Mouse (Mus musculus): ENCODE data around the gene Cnnm4.

DNA sequence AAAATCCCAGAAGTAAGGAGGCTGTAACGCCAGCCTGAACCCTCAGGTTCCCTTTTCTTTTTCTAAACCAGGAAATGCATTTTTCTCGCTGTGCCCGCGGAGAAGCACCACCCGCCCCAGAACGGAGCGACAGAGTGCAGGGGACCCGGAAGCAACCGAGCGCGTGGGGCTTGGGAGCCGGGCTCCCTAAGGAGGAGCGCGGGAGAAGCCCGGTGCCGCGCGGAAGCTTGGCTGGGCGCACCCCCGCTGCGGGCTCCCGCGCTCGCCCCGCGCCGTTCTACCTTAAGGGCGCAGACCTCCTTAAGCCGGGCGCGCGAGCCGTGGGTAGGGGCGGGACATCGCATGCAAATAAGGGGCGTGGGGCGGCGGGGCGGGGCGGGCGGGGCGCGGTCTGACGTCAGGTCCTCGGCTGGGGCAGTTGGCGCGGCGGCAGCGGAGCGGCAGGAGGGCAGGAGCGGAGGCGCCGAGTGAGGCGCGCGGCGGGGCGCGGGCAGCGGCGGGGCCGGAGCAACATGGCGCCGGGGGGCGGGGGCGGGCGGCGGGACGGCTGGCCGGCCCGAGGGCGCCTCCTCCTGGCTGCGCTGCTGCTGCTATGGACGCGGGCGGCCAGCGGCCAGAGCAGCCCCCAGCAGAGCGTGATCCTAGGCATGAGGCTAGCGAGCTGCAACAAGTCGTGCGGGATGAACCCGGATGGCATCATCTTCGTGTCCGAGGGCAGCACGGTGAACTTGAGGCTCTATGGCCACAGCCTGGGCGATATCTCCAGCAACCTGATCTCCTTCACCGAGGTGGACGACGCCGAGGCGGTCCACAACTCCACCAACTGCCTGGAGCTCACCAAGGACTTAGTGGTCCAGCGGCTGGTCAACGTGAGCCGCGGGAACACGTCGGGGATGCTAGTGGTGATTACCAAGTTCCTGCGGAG is at the start of gene Cnnm4:
- peak; percentile 69 for TF ChIP-seq CTCF (IDR thresholded peaks at IDR 0.05)
- peak; percentile 8; the same call in 1 of the 2 replicates for TF ChIP-seq POLR2A (IDR thresholded peaks at IDR 0.05; ENCODE audit: insufficient read depth, low read depth, low read length)

Measured in heart, adult 2 months (tissue).